Mouse (Mus musculus) hindbrain, embryonic 16.5 days (tissue): ENCODE results near the gene Gmds. TPM values are rescaled to one million over a fixed set of nuclear protein-coding genes. Genes with fewer than 3 reads are reported as not detected.

ENCODE experiments used
- ATAC-seq: fragments of 200-750 bp; cut with Nextera tagmentation; 2 replicates; pipeline ENCODE4 v1.8.0; 2017; ENCODE audit warnings: moderate TSS enrichment, moderate library complexity
- H3K27ac ChIP-seq: fragments of 300-500 bp; sonication (generic); 2 replicates; pipeline ENCODE4 v1.5.1; 2014; ENCODE audit warnings: low read depth, mild to moderate bottlenecking, control low read depth, low read length, moderate library complexity
- H3K27me3 ChIP-seq: fragments of 300-500 bp; sonication (generic); replicated peaks from 2 replicates; pipeline ENCODE4 v1.6.1; 2014; ENCODE audit warnings: low read length; ENCODE audit not compliant: control insufficient read depth, insufficient read depth
- H3K36me3 ChIP-seq: fragments of 300-500 bp; sonication (generic); 2 replicates; pipeline ENCODE4 v1.6.1; 2014; ENCODE audit warnings: mild to moderate bottlenecking, low read length, moderate library complexity, mixed read lengths; ENCODE audit not compliant: control insufficient read depth, insufficient read depth
- H3K4me1 ChIP-seq: fragments of 300-500 bp; sonication (generic); 2 replicates; pipeline ENCODE4 v1.6.1; 2014; ENCODE audit warnings: low read depth, low read length; ENCODE audit not compliant: control insufficient read depth, insufficient read depth
- H3K4me2 ChIP-seq: fragments of 300-500 bp; sonication (generic); 2 replicates; pipeline ENCODE4 v1.6.1; 2014; ENCODE audit warnings: mild to moderate bottlenecking, low read length, control low read depth, moderate library complexity
- H3K4me3 ChIP-seq: fragments of 300-500 bp; sonication (generic); 2 replicates; pipeline ENCODE4 v1.5.1; 2014; ENCODE audit warnings: mild to moderate bottlenecking, low read length, control low read depth, moderate library complexity
- H3K9ac ChIP-seq: fragments of 300-500 bp; sonication (generic); 2 replicates; pipeline ENCODE4 v1.6.1; 2014; ENCODE audit warnings: low read depth, mild to moderate bottlenecking, control low read depth, low read length, moderate library complexity
- H3K9me3 ChIP-seq: fragments of 300-500 bp; sonication (generic); 2 replicates; pipeline ENCODE4 v1.6.1; 2014; ENCODE audit warnings: mild to moderate bottlenecking, low read length, moderate library complexity; ENCODE audit not compliant: control insufficient read depth
- WGBS: fragments of 180-500 bp; shearing (Covaris S2); extraction: QIAGEN DNeasy Blood & Tissue Kit; methylation state at CpG from one replicate; pipeline ENCODE4 v1.1.7; 2014; 5-methylcytosine and 5-hydroxymethylcytosine counted together
- polyA plus RNA-seq: library from polyadenylated mRNA; unstranded; fragments of >200 nt; fragmentation: Nextera tagmentation; extraction: Ambion mirVana; gene quantifications from 2 replicates; pipeline ENCODE4 v1.2.1, GENCODE M21; 2015

Gene Gmds
- polyA plus RNA-seq, 1 experiment from 2014 or later: 38.2 TPM

- 90% methylated on average over 1 of the region's 1 CpGs for WGBS
- no peaks in the 10 kb centered on the region for H3K4me1 ChIP-seq
- no peaks in the 10 kb centered on the region for H3K36me3 ChIP-seq
- H3K9me3 ChIP-seq: no peaks in the 10 kb centered on the region
- H3K9ac ChIP-seq: no peak overlapping the region
- H3K4me3 ChIP-seq: no peak overlapping the region
- H3K4me2 ChIP-seq: no peak overlapping the region
- H3K27ac ChIP-seq: no peak overlapping the region
- no peaks in the 10 kb centered on the region for H3K27me3 ChIP-seq
- no peak for ATAC-seq
Measured at GRCm38 (mm10) chr13:31873269-31873668, 465.3 kb downstream of the Gmds start.

- no peak overlapping the region for H3K4me3 ChIP-seq
- no peaks in the 10 kb centered on the region for H3K4me1 ChIP-seq
- 83% methylated on average over 5 of the region's 5 CpGs for WGBS
- H3K27ac ChIP-seq: no peak overlapping the region
- H3K9ac ChIP-seq: no peak overlapping the region
- H3K9me3 ChIP-seq: no peaks in the 10 kb centered on the region
- no peaks in the 10 kb centered on the region for H3K36me3 ChIP-seq
- ATAC-seq: peak; percentile 58; the same call in 1 of the 2 replicates
- no peaks in the 10 kb centered on the region for H3K27me3 ChIP-seq
- H3K4me2 ChIP-seq: no peak overlapping the region
Measured at GRCm38 (mm10) chr13:31864786-31865185, 473.8 kb downstream of the Gmds start.

- Histone ChIP-seq H3K9ac (no peak overlapping the region), H3K27me3 (no peaks in the 10 kb centered on the region), H3K4me2 (no peak overlapping the region), H3K4me3 (no peak overlapping the region), H3K27ac (no peak overlapping the region), H3K36me3 (no peaks in the 10 kb centered on the region), H3K9me3 (no peaks in the 10 kb centered on the region), H3K4me1 (no peaks in the 10 kb centered on the region)
- WGBS: 73% methylated on average over 9 of the region's 9 CpGs
- ATAC-seq: no peak
Measured at GRCm38 (mm10) chr13:31863461-31863860, 475.1 kb downstream of the Gmds start.

- H3K4me3 ChIP-seq: no peak overlapping the region
- 92% methylated on average over 5 of the region's 5 CpGs for WGBS
- H3K4me1 ChIP-seq: no peaks in the 10 kb centered on the region
- no peak for ATAC-seq
- no peaks in the 10 kb centered on the region for H3K36me3 ChIP-seq
- H3K4me2 ChIP-seq: no peak overlapping the region
- no peak overlapping the region for H3K9ac ChIP-seq
- no peaks in the 10 kb centered on the region for H3K27me3 ChIP-seq
- H3K9me3 ChIP-seq: no peaks in the 10 kb centered on the region
- H3K27ac ChIP-seq: no peak overlapping the region
Measured at GRCm38 (mm10) chr13:31860200-31860599, 478.3 kb downstream of the Gmds start.

GRCm38 (mm10) chr13:31854000-31854399 is 484.5 kb downstream of the Gmds start:
- 72% methylated on average over 4 of the region's 4 CpGs for WGBS
- Histone ChIP-seq H3K9ac (no peak overlapping the region), H3K27me3 (no peaks in the 10 kb centered on the region), H3K36me3 (no peaks in the 10 kb centered on the region), H3K4me2 (no peak overlapping the region), H3K4me3 (no peak overlapping the region), H3K4me1 (no peaks in the 10 kb centered on the region; the same call in 1 of the 2 replicates), H3K9me3 (no peaks in the 10 kb centered on the region), H3K27ac (no peak overlapping the region)
- no peak for ATAC-seq

GRCm38 (mm10) chr13:31853564-31853963 is 485.0 kb downstream of the Gmds start:
- Histone ChIP-seq H3K4me3 (no peak overlapping the region), H3K27me3 (no peaks in the 10 kb centered on the region), H3K9me3 (no peaks in the 10 kb centered on the region), H3K4me2 (no peak overlapping the region), H3K9ac (no peak overlapping the region), H3K27ac (no peak overlapping the region), H3K4me1 (no peaks in the 10 kb centered on the region; the same call in 1 of the 2 replicates), H3K36me3 (no peaks in the 10 kb centered on the region)
- 53% methylated on average over 2 of the region's 2 CpGs for WGBS
- ATAC-seq: peak; percentile 20; the same call in 1 of the 2 replicates

GRCm38 (mm10) chr13:31849258-31849971 is 489.1 kb downstream of the Gmds start:
- no peaks in the 10 kb centered on the region for H3K9me3 ChIP-seq
- no peak overlapping the region for H3K4me2 ChIP-seq
- H3K36me3 ChIP-seq: no peaks in the 10 kb centered on the region
- no peak overlapping the region for H3K9ac ChIP-seq
- whole genome bisulfite sequencing: 48% methylated on average over 5 of the region's 5 CpGs
- H3K4me1 ChIP-seq: no peaks in the 10 kb centered on the region; the same call in 1 of the 2 replicates
- no peak overlapping the region for H3K27ac ChIP-seq
- no peak for ATAC-seq
- H3K4me3 ChIP-seq: no peak overlapping the region
- H3K27me3 ChIP-seq: no peaks in the 10 kb centered on the region

GRCm38 (mm10) chr13:31835802-31836201 is 502.7 kb downstream of the Gmds start:
- Histone ChIP-seq H3K27ac (no peak overlapping the region), H3K9me3 (no peaks in the 10 kb centered on the region), H3K9ac (no peak overlapping the region), H3K4me3 (no peak overlapping the region), H3K36me3 (no peaks in the 10 kb centered on the region), H3K27me3 (no peaks in the 10 kb centered on the region), H3K4me1 (no peaks in the 10 kb centered on the region), H3K4me2 (no peak overlapping the region)
- no peak for ATAC-seq
- WGBS: 89% methylated on average over 4 of the region's 4 CpGs

- ATAC-seq: no peak
- Histone ChIP-seq H3K4me3 (no peak overlapping the region), H3K9me3 (no peaks in the 10 kb centered on the region), H3K36me3 (no peaks in the 10 kb centered on the region), H3K27ac (no peak overlapping the region), H3K4me2 (no peak overlapping the region), H3K27me3 (no peaks in the 10 kb centered on the region), H3K4me1 (no peaks in the 10 kb centered on the region), H3K9ac (no peak overlapping the region)
- 75% methylated on average over 9 of the region's 9 CpGs for WGBS
Measured at GRCm38 (mm10) chr13:31830332-31830731, 508.2 kb downstream of the Gmds start.
